Mouse (Mus musculus) CH12.LX (cell line): ENCODE results near the gene Sik3. TPM values are rescaled to one million over a fixed set of nuclear protein-coding genes. Genes with fewer than 3 reads are reported as not detected.

Experiments
- DNase-seq: peaks from one replicate; pipeline ENCODE4 v3.0.0-alpha.2; 2013; ENCODE audit errors: extremely low read depth
- H3K27ac ChIP-seq: 2 replicates; pipeline ENCODE4 v1.5.1; 2012; ENCODE audit warnings: low read depth, mild to moderate bottlenecking, control low read depth, moderate library complexity; ENCODE audit not compliant: insufficient read depth
- H3K27me3 ChIP-seq: replicated peaks from 2 replicates; pipeline ENCODE3; 2012; ENCODE audit warnings: inconsistent platforms
- H3K36me3 ChIP-seq, 2 experiments: replicated peaks in 1 of 2; 2 replicates each; pipeline versions ENCODE3 to v1.6.1; 2012; ENCODE audit warnings: inconsistent platforms in 1 of 2, low read length in 1 of 2, mild to moderate bottlenecking in 1 of 2, mixed read lengths in 1 of 2, moderate library complexity in 1 of 2; ENCODE audit not compliant: control insufficient read depth in 1 of 2, insufficient read depth in 1 of 2
- H3K4me1 ChIP-seq, 2 experiments: 2 replicates each; pipeline ENCODE4 v1.6.1; 2012; ENCODE audit warnings: inconsistent platforms in 1 of 2, moderate library complexity in 1 of 2; ENCODE audit not compliant: insufficient read depth in 2 of 2, control insufficient read depth in 1 of 2
- H3K4me2 ChIP-seq: 2 replicates; pipeline ENCODE4 v1.6.1; 2012; ENCODE audit warnings: low read depth, mild to moderate bottlenecking, control low read depth; ENCODE audit not compliant: poor library complexity, insufficient read depth, severe bottlenecking
- H3K4me3 ChIP-seq, 3 experiments: fragments of 150-350 bp in 1 of 3; sonication (generic) in 1 of 3; replicated peaks in 1 of 3; 2 replicates each; pipeline versions ENCODE3 to v1.5.1; 2011 to 2012; ENCODE audit warnings: low read depth in 2 of 3, low read length in 2 of 3, mild to moderate bottlenecking in 2 of 3, moderate library complexity in 2 of 3, control low read depth in 1 of 3, improper control_type of control experiment in 1 of 3, inconsistent platforms in 1 of 3, mixed read lengths in 1 of 3; ENCODE audit not compliant: poor library complexity in 1 of 3
- H3K79me2 ChIP-seq: replicated peaks from 2 replicates; pipeline ENCODE4 v1.6.1; 2012; ENCODE audit warnings: mild to moderate bottlenecking, moderate library complexity; ENCODE audit not compliant: control insufficient read depth, poor library complexity, insufficient read depth, severe bottlenecking; ENCODE audit errors: extremely low read depth
- H3K9ac ChIP-seq: 2 replicates; pipeline ENCODE4 v1.6.1; 2012; ENCODE audit warnings: low read depth, mild to moderate bottlenecking, control low read depth, moderate library complexity; ENCODE audit not compliant: insufficient read depth
- H3K9me3 ChIP-seq: replicated peaks from 2 replicates; pipeline ENCODE3; 2012; ENCODE audit warnings: low read length, inconsistent platforms, mixed read lengths
- CHD1 ChIP-seq: IDR thresholded peaks from 2 replicates; pipeline ENCODE4 v1.6.1; 2012; ENCODE audit warnings: low read depth, low read length, improper control_type of control experiment, inconsistent platforms
- CHD2 ChIP-seq: IDR thresholded peaks from 2 replicates; pipeline ENCODE4 v1.6.1; 2011; ENCODE audit warnings: low read length, improper control_type of control experiment
- ELF1 ChIP-seq: IDR thresholded peaks from 2 replicates; pipeline ENCODE4 v1.6.1; 2014; ENCODE audit warnings: low read depth, mild to moderate bottlenecking, inconsistent platforms, low read length, improper control_type of control experiment
- EP300 ChIP-seq: IDR thresholded peaks from 2 replicates; pipeline ENCODE4 v1.6.1; 2011; ENCODE audit warnings: low read length, improper control_type of control experiment
- IRF4 ChIP-seq: IDR thresholded peaks from 2 replicates; pipeline ENCODE4 v1.6.1; 2014; ENCODE audit warnings: low read depth, mild to moderate bottlenecking, inconsistent platforms, low read length, improper control_type of control experiment
- KAT2A ChIP-seq: IDR thresholded peaks from 2 replicates; pipeline ENCODE4 v1.6.1; 2012; ENCODE audit warnings: low read length, improper control_type of control experiment, inconsistent platforms; ENCODE audit not compliant: insufficient replicate concordance
- MAZ ChIP-seq: IDR thresholded peaks from 2 replicates; pipeline ENCODE4 v1.6.1; 2012; ENCODE audit warnings: low read depth, mild to moderate bottlenecking, inconsistent platforms, low read length, improper control_type of control experiment, moderate library complexity
- MXI1 ChIP-seq: IDR thresholded peaks from 2 replicates; pipeline ENCODE4 v1.6.1; 2011; ENCODE audit warnings: mild to moderate bottlenecking, low read depth, low read length, improper control_type of control experiment
- MYC ChIP-seq: IDR thresholded peaks from 2 replicates; pipeline ENCODE4 v1.6.1; 2011; ENCODE audit warnings: low read depth, mild to moderate bottlenecking, improper control_type of control experiment, low read length
- POLR2AphosphoS2 ChIP-seq: IDR thresholded peaks from 2 replicates; pipeline ENCODE4 v1.6.1; 2011; ENCODE audit warnings: low read depth, low read length, improper control_type of control experiment
- RAD21 ChIP-seq: IDR thresholded peaks from 2 replicates; pipeline ENCODE4 v1.6.1; 2011; ENCODE audit warnings: low read depth, mild to moderate bottlenecking, low read length, improper control_type of control experiment, moderate library complexity
- SIN3A ChIP-seq: IDR thresholded peaks from 2 replicates; pipeline ENCODE4 v1.6.1; 2012; ENCODE audit warnings: low read length, improper control_type of control experiment, inconsistent platforms
- TCF12 ChIP-seq: IDR thresholded peaks from 2 replicates; pipeline ENCODE4 v1.6.1; 2014; ENCODE audit warnings: low read depth, mild to moderate bottlenecking, inconsistent platforms, low read length, improper control_type of control experiment
- UBTF ChIP-seq: IDR thresholded peaks from 2 replicates; pipeline ENCODE4 v1.6.1; 2012; ENCODE audit warnings: low read depth, mild to moderate bottlenecking, inconsistent platforms, low read length, improper control_type of control experiment, moderate library complexity
- ZC3H11A ChIP-seq: IDR thresholded peaks from 2 replicates; pipeline ENCODE4 v1.6.1; 2012; ENCODE audit warnings: low read depth, mild to moderate bottlenecking, inconsistent platforms, low read length, improper control_type of control experiment
- dilution Hi-C: fragments of 300-500 bp; cut with MboI; formaldehyde crosslinking; loops from 2 replicates; pipeline ENCODE4 v1.14.3; 2020; ENCODE audit warnings: low sequenced_read_pairs; ENCODE audit not compliant: extremely low pct_unique_long_range_greater_than_20kb, extremely low pct_ligation_motif_present
- in situ Hi-C: fragments of 300-500 bp; cut with MboI; formaldehyde crosslinking; loops from 3 replicates; pipeline ENCODE4 v1.14.3; 2019; ENCODE audit warnings: low sequenced_read_pairs, low pct_ligation_motif_present, low pct_unique_long_range_greater_than_20kb, mixed read lengths
- polyA plus RNA-seq: library from polyadenylated mRNA; unstranded; fragments of >175 nt; gene quantifications from 2 replicates; pipeline ENCODE4 v1.2.1, GENCODE M21; 2012; ENCODE audit warnings: low read depth; ENCODE audit not compliant: insufficient read length
- total RNA-seq, 2 experiments: library from RNA; depleted of rRNA; stranded (reverse); fragments of 300-350 nt in 1 of 2; fragments of >200 nt in 1 of 2; gene quantifications; 2 replicates each; pipeline ENCODE4 v1.2.3; 2012 to 2014

Sik3 gene
- total and polyA plus RNA-seq, 3 experiments = 14.9 to 29.8 (median 21.4) TPM

DNA sequence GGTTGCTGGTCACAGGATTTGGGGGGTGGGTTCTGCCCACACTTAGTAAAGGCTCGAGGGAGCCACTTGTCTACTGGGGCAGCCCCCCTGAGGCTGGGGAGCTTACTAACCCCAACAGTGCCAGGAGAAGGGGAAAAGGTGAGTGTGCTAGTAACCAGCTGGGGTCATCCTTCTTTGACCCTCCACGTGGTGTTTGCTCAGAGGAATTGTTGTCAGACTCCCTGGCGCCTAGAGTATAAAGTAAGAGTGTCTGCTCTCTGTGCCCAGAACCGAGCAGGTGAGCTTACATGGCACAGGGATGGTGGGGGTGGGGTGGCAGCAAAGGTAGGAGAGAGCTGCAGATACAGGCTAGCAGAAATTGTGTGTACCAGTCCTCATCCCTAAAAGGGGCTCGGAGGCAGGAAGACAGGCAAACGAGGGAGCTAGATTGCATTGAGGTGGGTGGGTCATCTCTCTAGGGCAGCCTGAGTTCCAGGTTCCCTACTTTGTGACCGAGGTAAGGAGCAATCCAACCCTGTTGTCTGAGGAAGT lies 255.8 kb downstream of the Sik3 start, which contains the start of gene Apoa5:
Apoa5 (plus strand) TSS at position 291 of the 531 bp plus-strand sequence.
- no peak within 1 kb of the TSS for H3K4me2 ChIP-seq
- no peaks in the 10 kb centered on the region for H3K9me3 ChIP-seq
- H3K27ac ChIP-seq = no peak within 1 kb of the TSS
- TF ChIP-seq MAZ (no peak), EP300 (no peak), CHD1 (no peak), MXI1 (no peak), RAD21 (no peak), ELF1 (no peak), KAT2A (no peak)
- H3K36me3 ChIP-seq = peaks cover 0 to 12% of the 10 kb centered on the region in 2 experiments
- no peak within 1 kb of the TSS for H3K4me3 ChIP-seq
- no peak for DNase-seq
- dilution Hi-C loops (no loop called here), in situ Hi-C loops (no loop called here)
- peaks cover 2 to 9% of the 10 kb centered on the region in 2 experiments for H3K4me1 ChIP-seq
- H3K79me2 ChIP-seq = peaks cover 4% of the 10 kb centered on the region
- H3K9ac ChIP-seq = no peak within 1 kb of the TSS
- H3K27me3 ChIP-seq = no peaks in the 10 kb centered on the region

- no peak overlapping the region for H3K4me3 ChIP-seq
- H3K4me2 ChIP-seq = no peak overlapping the region
- dilution Hi-C loops = no loop called here
- no peak for DNase-seq
- in situ Hi-C loops = no loop called here
- no peaks in the 10 kb centered on the region for H3K27me3 ChIP-seq
- H3K27ac ChIP-seq = no peak overlapping the region
- H3K36me3 ChIP-seq = peaks cover 0 to 12% of the 10 kb centered on the region in 2 experiments
- TF ChIP-seq TCF12 (no peak), POLR2AphosphoS2 (no peak), IRF4 (no peak), UBTF (no peak), SIN3A (no peak), CHD2 (no peak), KAT2A (no peak), MYC (no peak), ZC3H11A (no peak)
- H3K9ac ChIP-seq = no peak overlapping the region
- no peaks in the 10 kb centered on the region for H3K9me3 ChIP-seq
- H3K79me2 ChIP-seq = peaks cover 11% of the 10 kb centered on the region
- peaks cover 2 to 13% of the 10 kb centered on the region in 2 experiments for H3K4me1 ChIP-seq
Observed at GRCm38 (mm10) chr9:46269125-46269524, 256.5 kb downstream of the Sik3 start.
